Comparison of ENCODE assay signal across 17 mouse cellular contexts in genomic region chr7:141483114-141483653, GRCm38 (mm10). TPM values are rescaled to one million over a fixed set of nuclear protein-coding genes. Genes with fewer than 3 reads are reported as not detected.
DNase-seq lines count a peak whose midpoint lies in the region; ATAC-seq lines count a peak whose summit lies in the region.
"Had no signal": no experiment of that assay in that cellular context is flagged by ENCODE, and none has a peak within 500 bp of the region (broad histone marks: within the 10 kb centered on the region; RNA-seq: fewer than 3 reads in every experiment).

No protein-coding gene starts in this region.

- peaks cover 37% of the 10 kb centered on the region for H3K27me3 ChIP-seq in forebrain, embryonic 10.5 days (ENCODE audit: poor library complexity, severe bottlenecking)
- H3K27me3 ChIP-seq in hindbrain, embryonic 12.5 days: peaks cover 20% of the 10 kb centered on the region
- H3K27me3 ChIP-seq in midbrain, embryonic 15.5 days (replicated peaks): no peaks in the 10 kb centered on the region; the same call in 1 of the 2 replicates

- peaks cover 32% of the 10 kb centered on the region for H3K4me1 ChIP-seq in forebrain, embryonic 10.5 days
- H3K4me1 ChIP-seq in hindbrain, embryonic 12.5 days: peaks cover 25% of the 10 kb centered on the region
- H3K4me1 ChIP-seq in midbrain, embryonic 15.5 days: peaks cover 41% of the 10 kb centered on the region

- H3K36me3 ChIP-seq in forebrain, embryonic 10.5 days (replicated peaks): no peaks in the 10 kb centered on the region; the same call in 1 of the 2 replicates
- no peaks in the 10 kb centered on the region for H3K36me3 ChIP-seq in hindbrain, embryonic 12.5 days
- H3K36me3 ChIP-seq in midbrain, embryonic 15.5 days (replicated peaks): no peaks in the 10 kb centered on the region

- no peaks in the 10 kb centered on the region for H3K9me3 ChIP-seq in forebrain, embryonic 10.5 days
- H3K9me3 ChIP-seq in hindbrain, embryonic 12.5 days (replicated peaks): no peaks in the 10 kb centered on the region
- no peaks in the 10 kb centered on the region for H3K9me3 ChIP-seq in midbrain, embryonic 15.5 days

- peak overlapping the region; percentile 76 for H3K4me3 ChIP-seq in forebrain, embryonic 10.5 days
- H3K4me3 ChIP-seq in hindbrain, embryonic 12.5 days: peak overlapping the region; percentile 64; the same call in 1 of the 2 replicates
- H3K4me3 ChIP-seq in midbrain, embryonic 15.5 days: peak overlapping the region; percentile 70

- peak; percentile 41 to 43 for DNase-seq in cerebellum, postnatal 25 days
- no peak for DNase-seq in cerebellum, adult 11 months
- DNase-seq in forebrain, embryonic 10.5 days (ENCODE audit: extremely low spot score, low spot score): no peak
- no peak for DNase-seq in frontal cortex, postnatal 25 days (ENCODE audit: low spot score in 2 of 2)
- no peak for DNase-seq in embryo, embryonic 9.5 days (ENCODE audit: extremely low spot score)
- no peak for DNase-seq in right cerebral cortex, postnatal 14 days
- DNase-seq: adrenal gland, postnatal 25 days; B cell, adult 2 months; gastrocnemius, postnatal 36 days; layer of hippocampus, adult 9-11 months; left cerebral cortex, postnatal 4 days; liver, postnatal 0 days; lung, postnatal 4 days; thymus, adult 2 months had no signal

- peak overlapping the region; percentile 35 for H3K9ac ChIP-seq in hindbrain, embryonic 12.5 days
- no peak overlapping the region for H3K9ac ChIP-seq in midbrain, embryonic 15.5 days
- H3K9ac ChIP-seq: liver, postnatal 0 days had no signal

- peak overlapping the region; percentile 93 for H3K4me2 ChIP-seq in hindbrain, embryonic 12.5 days (replicated peaks)
- peak overlapping the region; percentile 89 for H3K4me2 ChIP-seq in midbrain, embryonic 15.5 days

- no peak for ATAC-seq in hindbrain, embryonic 12.5 days (ENCODE audit: low FRiP score)
- no peak for ATAC-seq in midbrain, embryonic 15.5 days (replicated peaks)
- ATAC-seq: inflammation-experienced regulatory T-cells, adult 6 months; liver, postnatal 0 days had no signal

- no peak overlapping the region for H3K27ac ChIP-seq in forebrain, embryonic 10.5 days
- H3K27ac ChIP-seq in hindbrain, embryonic 12.5 days: no peak overlapping the region
- H3K27ac ChIP-seq in midbrain, embryonic 15.5 days: no peak overlapping the region

- WGBS in forebrain, embryonic 10.5 days: 71% methylated on average over 6 of the region's 6 CpGs
- 79% methylated on average over 5 of the region's 6 CpGs for WGBS in hindbrain, embryonic 12.5 days
- 79% methylated on average over 6 of the region's 6 CpGs for WGBS in midbrain, embryonic 15.5 days

RNA-seq across cellular contexts. Expression of gene Tspan4, which starts 8.1 kb away (rescaled TPM):
- 31.4 and 37.9 TPM in 2 replicates for polyA plus RNA-seq in forebrain, embryonic 10.5 days (2016; fragmentation: Nextera tagmentation; extraction: Ambion mirVana)
- polyA plus RNA-seq in hindbrain, embryonic 12.5 days (2016; fragmentation: Nextera tagmentation; extraction: Ambion mirVana): 30.1 and 31.1 TPM in 2 replicates
- polyA plus RNA-seq in midbrain, embryonic 15.5 days (2015; fragmentation: Nextera tagmentation; extraction: Ambion mirVana): 49.1 and 55.3 TPM in 2 replicates

RNA-seq across cellular contexts. Expression of gene Polr2l, which starts 8.3 kb away (rescaled TPM):
- 87.0 and 95.7 TPM in 2 replicates for polyA plus RNA-seq in forebrain, embryonic 10.5 days (2016; fragmentation: Nextera tagmentation; extraction: Ambion mirVana)
- 62.0 and 69.0 TPM in 2 replicates for polyA plus RNA-seq in hindbrain, embryonic 12.5 days (2016; fragmentation: Nextera tagmentation; extraction: Ambion mirVana)
- 82.4 and 83.8 TPM in 2 replicates for polyA plus RNA-seq in midbrain, embryonic 15.5 days (2015; fragmentation: Nextera tagmentation; extraction: Ambion mirVana)

RNA-seq across cellular contexts. Expression of gene Cd151, which starts 16.0 kb away (rescaled TPM):
- 15.2 and 17.7 TPM in 2 replicates for polyA plus RNA-seq in forebrain, embryonic 10.5 days (2016; fragmentation: Nextera tagmentation; extraction: Ambion mirVana)
- 14.4 and 17.3 TPM in 2 replicates for polyA plus RNA-seq in hindbrain, embryonic 12.5 days (2016; fragmentation: Nextera tagmentation; extraction: Ambion mirVana)
- polyA plus RNA-seq in midbrain, embryonic 15.5 days (2015; fragmentation: Nextera tagmentation; extraction: Ambion mirVana): 18.8 and 20.5 TPM in 2 replicates

RNA-seq across cellular contexts. Expression of gene Cracr2b, which starts 22.3 kb away (rescaled TPM):
- polyA plus RNA-seq in forebrain, embryonic 10.5 days (2016; fragmentation: Nextera tagmentation; extraction: Ambion mirVana): 6.2 and 7.3 TPM in 2 replicates
- polyA plus RNA-seq in hindbrain, embryonic 12.5 days (2016; fragmentation: Nextera tagmentation; extraction: Ambion mirVana): 7.7 and 8.9 TPM in 2 replicates
- polyA plus RNA-seq in midbrain, embryonic 15.5 days (2015; fragmentation: Nextera tagmentation; extraction: Ambion mirVana): 7.6 and 8.7 TPM in 2 replicates
- polyA plus RNA-seq: inflammation-experienced regulatory T-cells, adult 6 months had no signal

RNA-seq across cellular contexts. Expression of gene Pnpla2, which starts 28.2 kb away (rescaled TPM):
- 15.9 and 18.2 TPM in 2 replicates for polyA plus RNA-seq in forebrain, embryonic 10.5 days (2016; fragmentation: Nextera tagmentation; extraction: Ambion mirVana)
- 16.2 and 19.1 TPM in 2 replicates for polyA plus RNA-seq in hindbrain, embryonic 12.5 days (2016; fragmentation: Nextera tagmentation; extraction: Ambion mirVana)
- polyA plus RNA-seq in midbrain, embryonic 15.5 days (2015; fragmentation: Nextera tagmentation; extraction: Ambion mirVana): 17.7 and 20.1 TPM in 2 replicates

Comparison
In these comparisons a context has a peak if more than half of its experiments do, and no peak if none do; other contexts are left out.
1. DNase-seq: peak in cerebellum, postnatal 25 days (2 of 2); none in cerebellum, adult 11 months (single experiment), forebrain, embryonic 10.5 days (single experiment), frontal cortex, postnatal 25 days (0 of 2), embryo, embryonic 9.5 days (single experiment) and right cerebral cortex, postnatal 14 days (single experiment).
2. Peak in every context shown above with its lines, with median percentiles within 50 percentile points of each other: H3K4me3 ChIP-seq.